Mouse (Mus musculus): ENCODE measurements around the gene Emilin2.

DNA sequence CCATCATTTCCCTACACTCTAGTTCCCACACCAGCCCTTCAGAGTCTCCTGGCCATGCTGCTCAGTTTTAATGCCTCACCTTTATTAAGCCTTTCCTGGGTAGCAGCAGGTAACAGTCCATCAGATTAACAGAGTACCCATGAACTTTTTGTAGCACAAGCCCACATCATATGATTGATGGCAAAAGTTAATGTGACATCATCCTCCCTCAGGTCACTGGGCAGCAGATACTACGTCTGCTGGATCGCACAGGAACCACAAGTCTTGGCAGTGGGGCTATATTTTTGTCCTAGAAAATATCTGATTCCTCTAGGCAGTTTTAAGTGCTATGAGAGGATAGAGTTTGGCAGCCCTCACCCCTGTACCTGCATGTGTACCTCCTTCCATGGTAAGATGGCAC is 61.7 kb downstream of the Emilin2 start:
- no peak for TF ChIP-seq POLR2A (IDR thresholded peaks at IDR 0.05; ENCODE audit: insufficient read depth, low read length)
- no peak for TF ChIP-seq EP300 (IDR thresholded peaks at IDR 0.05; ENCODE audit: insufficient read depth, low read depth, low read length)
- TF ChIP-seq CTCF (IDR thresholded peaks at IDR 0.05; ENCODE audit: low read depth, low read length): no peak
